Mouse (Mus musculus) heart, embryonic 15.5 days (tissue): ENCODE data around the gene Gm572. TPM values are rescaled to one million over a fixed set of nuclear protein-coding genes. Genes with fewer than 3 reads are reported as not detected.

Experiments used
- ATAC-seq: fragments of 200-750 bp; cut with Nextera tagmentation; replicated peaks from 2 replicates; pipeline ENCODE4 v1.8.0; 2017; ENCODE audit warnings: low read depth, moderate TSS enrichment; ENCODE audit not compliant: insufficient number of reproducible peaks, insufficient read depth, low FRiP score
- H3K27ac ChIP-seq: fragments of 300-500 bp; sonication (generic); 2 replicates; pipeline ENCODE4 v1.5.1; 2015; ENCODE audit warnings: mild to moderate bottlenecking, inconsistent platforms
- H3K27me3 ChIP-seq: fragments of 300-500 bp; sonication (generic); 2 replicates; pipeline ENCODE4 v1.6.1; 2015; ENCODE audit warnings: inconsistent platforms
- H3K36me3 ChIP-seq: fragments of 300-500 bp; sonication (generic); 2 replicates; pipeline ENCODE4 v1.6.1; 2015; ENCODE audit warnings: mild to moderate bottlenecking, inconsistent platforms
- H3K4me1 ChIP-seq: fragments of 300-500 bp; sonication (generic); replicated peaks from 2 replicates; pipeline ENCODE4 v1.6.1; 2015; ENCODE audit warnings: inconsistent platforms
- H3K4me2 ChIP-seq: fragments of 300-500 bp; sonication (generic); 2 replicates; pipeline ENCODE4 v1.6.1; 2015; ENCODE audit warnings: inconsistent platforms, mild to moderate bottlenecking, moderate library complexity
- H3K4me3 ChIP-seq: fragments of 300-500 bp; sonication (generic); 2 replicates; pipeline ENCODE4 v1.5.1; 2015; ENCODE audit warnings: mild to moderate bottlenecking, inconsistent platforms
- H3K9ac ChIP-seq: fragments of 300-500 bp; sonication (generic); 2 replicates; pipeline ENCODE4 v1.6.1; 2015; ENCODE audit warnings: mild to moderate bottlenecking, inconsistent platforms
- H3K9me3 ChIP-seq: fragments of 300-500 bp; sonication (generic); replicated peaks from 2 replicates; pipeline ENCODE4 v1.6.1; 2016; ENCODE audit warnings: inconsistent platforms
- WGBS: fragments of 180-500 bp; shearing (Covaris S2); methylation state at CpG from one replicate; pipeline ENCODE4 v1.1.7; 2015; ENCODE audit warnings: mixed read lengths; 5-methylcytosine and 5-hydroxymethylcytosine counted together
- polyA plus RNA-seq: library from polyadenylated mRNA; unstranded; fragments of >200 nt; fragmentation: Nextera tagmentation; extraction: Ambion mirVana; gene quantifications from 2 replicates; pipeline ENCODE4 v1.2.1, GENCODE M21; 2015

Gene Gm572
- polyA plus RNA-seq, 1 experiment from 2014 or later = 0.38 TPM

DNA sequence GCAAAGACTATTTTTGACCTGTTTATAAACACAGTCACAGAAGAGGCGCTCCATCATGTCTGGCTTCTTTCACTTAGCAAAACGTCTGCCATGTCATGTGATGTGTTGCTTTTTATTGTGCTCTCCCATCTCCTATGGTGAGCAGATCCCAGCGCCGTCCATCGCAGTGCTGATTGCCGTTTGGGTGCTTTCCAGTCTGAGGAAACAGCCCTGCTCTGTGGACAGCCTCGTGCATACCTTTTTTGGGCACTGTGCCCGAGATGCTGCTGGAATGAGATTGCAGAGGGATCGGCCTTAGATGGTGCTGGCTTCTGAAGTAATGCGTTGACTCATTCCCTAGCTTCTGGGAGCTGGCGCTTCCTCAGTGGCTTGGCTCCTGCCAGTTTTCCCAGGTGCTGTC, 3.5 kb downstream of the Gm572 start:
- ATAC-seq = peak; percentile 87
- Histone ChIP-seq H3K9me3 (no peaks in the 10 kb centered on the region), H3K4me1 (peaks cover 18% of the 10 kb centered on the region), H3K27me3 (no peaks in the 10 kb centered on the region), H3K27ac (peak overlapping the region; percentile 77), H3K36me3 (no peaks in the 10 kb centered on the region), H3K4me2 (peak overlapping the region; percentile 42), H3K9ac (no peak overlapping the region), H3K4me3 (0 out of 2 replicates have a peak overlapping the region, but pooled peaks have one; percentile 0)
- WGBS = 20% methylated on average over 11 of the region's 11 CpGs

GRCm38 (mm10) chr4:148649309-148649708, 6.2 kb downstream of the Gm572 start:
- H3K4me2 ChIP-seq = no peak overlapping the region
- H3K9ac ChIP-seq = no peak overlapping the region
- H3K4me3 ChIP-seq = no peak overlapping the region
- no peak for ATAC-seq
- no peaks in the 10 kb centered on the region for H3K9me3 ChIP-seq
- WGBS = 73% methylated on average over 3 of the region's 3 CpGs
- peaks cover 8% of the 10 kb centered on the region for H3K4me1 ChIP-seq
- H3K36me3 ChIP-seq = no peaks in the 10 kb centered on the region
- no peak overlapping the region for H3K27ac ChIP-seq
- H3K27me3 ChIP-seq = no peaks in the 10 kb centered on the region

DNA sequence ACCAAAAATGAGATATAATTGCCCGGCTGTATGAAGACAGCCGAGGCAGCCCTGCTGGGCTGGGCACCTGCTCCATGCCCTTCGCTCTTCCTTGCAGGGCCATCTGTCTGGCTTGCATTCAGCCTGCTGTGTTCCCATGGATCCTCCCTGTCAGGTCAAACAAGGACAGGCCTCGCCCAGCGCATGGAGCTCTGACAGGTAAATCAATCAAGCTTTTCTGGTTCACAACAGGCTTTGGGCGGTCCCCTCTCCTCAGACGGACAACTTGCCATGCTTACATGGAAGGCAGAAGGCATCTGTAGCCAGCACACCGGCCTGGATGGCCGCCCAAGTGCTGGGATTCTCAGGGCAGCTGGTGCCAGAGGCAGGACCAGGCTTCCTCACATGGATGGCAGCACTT, 7.9 kb downstream of the Gm572 start:
- Histone ChIP-seq H3K9me3 (no peaks in the 10 kb centered on the region), H3K4me2 (no peak overlapping the region), H3K36me3 (no peaks in the 10 kb centered on the region), H3K4me3 (no peak overlapping the region), H3K9ac (no peak overlapping the region), H3K27ac (no peak overlapping the region), H3K27me3 (no peaks in the 10 kb centered on the region), H3K4me1 (0 out of 2 replicates have a peak, but pooled peaks cover 6% of the 10 kb centered on the region)
- no peak for ATAC-seq
- 72% methylated on average over 9 of the region's 9 CpGs for WGBS

DNA sequence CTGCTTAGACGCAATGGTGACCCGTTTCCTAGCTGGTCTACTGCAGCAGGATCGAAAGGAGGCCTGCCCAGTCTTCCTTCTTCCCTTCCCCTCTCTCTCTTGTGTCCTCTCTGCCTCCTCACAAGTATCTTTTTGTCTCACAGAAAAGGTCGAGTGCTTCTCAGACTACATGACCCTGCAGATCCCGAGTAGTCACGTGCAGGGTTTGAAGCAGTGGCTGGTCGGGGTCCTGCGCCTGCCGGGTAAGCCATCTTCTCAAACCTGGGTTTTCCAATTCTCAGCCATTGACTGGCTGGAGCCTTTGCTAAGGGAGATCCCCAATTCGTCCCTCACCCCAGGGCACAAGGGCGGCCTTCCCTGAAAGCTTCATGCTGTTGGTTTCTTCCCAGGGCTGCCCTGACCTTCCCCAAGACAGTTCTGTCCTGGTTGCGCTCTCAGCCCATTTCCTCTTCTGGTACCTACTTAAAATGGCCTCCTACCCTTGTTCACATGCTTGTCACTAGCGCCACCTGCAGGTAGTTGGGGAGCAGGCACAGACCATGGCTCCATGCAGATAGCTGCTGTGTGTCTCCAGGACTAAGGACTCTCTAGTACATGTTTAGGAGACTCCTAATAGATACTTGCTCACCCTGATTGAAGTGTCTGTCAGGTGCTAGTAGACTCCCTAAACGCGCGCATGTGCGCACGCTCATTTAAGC, 11.7 kb downstream of the Gm572 start:
- H3K9ac ChIP-seq = no peak overlapping the region
- H3K4me1 ChIP-seq = peaks cover 13% of the 10 kb centered on the region
- 81% methylated on average over 18 of the region's 18 CpGs for WGBS
- no peak overlapping the region for H3K27ac ChIP-seq
- H3K4me3 ChIP-seq = no peak overlapping the region
- H3K27me3 ChIP-seq = no peaks in the 10 kb centered on the region
- no peaks in the 10 kb centered on the region for H3K36me3 ChIP-seq
- peak; percentile 28; the same call in 1 of the 2 replicates for ATAC-seq
- H3K9me3 ChIP-seq = no peaks in the 10 kb centered on the region
- H3K4me2 ChIP-seq = no peak overlapping the region

GRCm38 (mm10) chr4:148656691-148657258, 13.7 kb downstream of the Gm572 start:
- WGBS = 29% methylated on average over 15 of the region's 15 CpGs
- no peaks in the 10 kb centered on the region for H3K9me3 ChIP-seq
- H3K4me3 ChIP-seq = peak overlapping the region; percentile 9; the same call in 1 of the 2 replicates
- H3K9ac ChIP-seq = no peak overlapping the region
- H3K27ac ChIP-seq = peak overlapping the region; percentile 4; the same call in 1 of the 2 replicates
- H3K36me3 ChIP-seq = no peaks in the 10 kb centered on the region
- peaks cover 14% of the 10 kb centered on the region for H3K4me1 ChIP-seq
- H3K4me2 ChIP-seq = peak overlapping the region; percentile 36
- no peaks in the 10 kb centered on the region for H3K27me3 ChIP-seq
- ATAC-seq = no peak

GRCm38 (mm10) chr4:148657776-148658175, 14.7 kb downstream of the Gm572 start:
- H3K36me3 ChIP-seq = no peaks in the 10 kb centered on the region
- H3K4me3 ChIP-seq = no peak overlapping the region
- ATAC-seq = no peak
- H3K4me2 ChIP-seq = peak overlapping the region; percentile 36
- H3K27me3 ChIP-seq = no peaks in the 10 kb centered on the region
- peak overlapping the region; percentile 4; the same call in 1 of the 2 replicates for H3K27ac ChIP-seq
- peaks cover 23% of the 10 kb centered on the region for H3K4me1 ChIP-seq
- WGBS = 77% methylated on average over 13 of the region's 13 CpGs
- H3K9me3 ChIP-seq = no peaks in the 10 kb centered on the region
- no peak overlapping the region for H3K9ac ChIP-seq

DNA sequence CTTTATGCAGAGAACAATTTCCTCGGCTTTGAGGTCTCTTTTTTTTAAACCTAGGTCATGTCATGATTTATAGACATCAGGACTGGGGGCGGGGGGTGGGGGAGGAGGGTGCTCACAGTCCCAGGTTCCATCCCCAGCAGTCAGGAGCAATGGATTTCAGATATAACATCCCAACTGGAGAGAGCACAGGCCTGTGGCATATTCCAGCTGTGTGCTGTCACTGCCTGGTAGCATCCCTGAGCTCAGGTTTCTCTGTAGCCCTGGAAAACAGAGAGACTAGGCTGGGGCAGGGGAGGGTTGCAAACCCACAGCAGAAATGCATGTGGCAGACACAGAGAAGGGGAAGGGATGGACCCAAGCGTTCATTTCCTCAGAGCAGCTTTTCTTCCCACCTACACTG, 17.1 kb downstream of the Gm572 start:
- no peaks in the 10 kb centered on the region for H3K9me3 ChIP-seq
- no peak overlapping the region for H3K4me2 ChIP-seq
- no peak overlapping the region for H3K4me3 ChIP-seq
- WGBS = 66% methylated on average over 3 of the region's 3 CpGs
- no peak overlapping the region for H3K9ac ChIP-seq
- H3K4me1 ChIP-seq = peaks cover 31% of the 10 kb centered on the region
- ATAC-seq = no peak
- H3K27me3 ChIP-seq = no peaks in the 10 kb centered on the region; the same call in 1 of the 2 replicates
- H3K27ac ChIP-seq = no peak overlapping the region
- no peaks in the 10 kb centered on the region for H3K36me3 ChIP-seq

DNA sequence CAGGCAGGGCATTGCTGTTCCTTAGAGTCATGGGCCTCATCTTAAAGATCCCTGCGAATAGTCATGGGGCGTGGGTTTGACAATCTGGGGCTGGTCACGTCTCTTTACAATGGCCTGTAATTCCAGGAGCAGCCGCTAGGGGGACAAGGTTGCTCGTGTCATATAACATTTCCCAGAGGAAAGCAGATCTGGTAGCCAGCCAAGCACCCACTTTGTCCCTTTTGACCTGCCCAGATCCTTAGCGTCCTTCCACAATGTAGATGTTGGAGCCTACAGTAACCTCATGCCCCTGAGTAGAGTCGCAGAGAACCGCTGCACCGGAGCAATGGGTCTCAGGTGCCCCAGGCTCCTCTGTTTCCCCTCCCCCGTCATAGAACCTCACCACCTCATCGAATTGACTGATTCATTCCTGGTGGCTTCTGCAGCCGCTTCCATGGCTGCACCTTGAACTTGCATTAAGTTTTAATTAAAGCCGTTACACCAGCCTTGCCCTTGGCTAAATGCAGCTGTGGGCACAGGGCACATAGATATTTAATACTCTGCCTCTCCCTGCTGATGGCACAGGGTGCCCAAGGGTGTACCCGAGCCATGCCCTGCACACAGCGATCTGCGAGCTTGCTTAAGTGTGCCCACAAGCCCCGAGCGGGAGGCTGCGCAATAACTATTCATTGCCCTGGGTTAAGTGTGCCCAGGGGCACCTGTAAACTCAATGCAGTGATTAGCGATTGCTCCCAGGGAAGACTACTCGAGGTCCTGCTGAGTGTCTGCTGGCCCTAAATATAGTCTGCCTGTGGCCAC, 19.2 kb downstream of the Gm572 start:
- Histone ChIP-seq H3K4me1 (peaks cover 28% of the 10 kb centered on the region), H3K36me3 (no peaks in the 10 kb centered on the region), H3K9me3 (no peaks in the 10 kb centered on the region), H3K27ac (no peak overlapping the region), H3K27me3 (no peaks in the 10 kb centered on the region; the same call in 1 of the 2 replicates), H3K9ac (no peak overlapping the region), H3K4me3 (0 out of 2 replicates have a peak overlapping the region, but pooled peaks have one; percentile 17), H3K4me2 (peak overlapping the region; percentile 54)
- peak; percentile 38 for ATAC-seq
- WGBS = 30% methylated on average over 21 of the region's 21 CpGs

DNA sequence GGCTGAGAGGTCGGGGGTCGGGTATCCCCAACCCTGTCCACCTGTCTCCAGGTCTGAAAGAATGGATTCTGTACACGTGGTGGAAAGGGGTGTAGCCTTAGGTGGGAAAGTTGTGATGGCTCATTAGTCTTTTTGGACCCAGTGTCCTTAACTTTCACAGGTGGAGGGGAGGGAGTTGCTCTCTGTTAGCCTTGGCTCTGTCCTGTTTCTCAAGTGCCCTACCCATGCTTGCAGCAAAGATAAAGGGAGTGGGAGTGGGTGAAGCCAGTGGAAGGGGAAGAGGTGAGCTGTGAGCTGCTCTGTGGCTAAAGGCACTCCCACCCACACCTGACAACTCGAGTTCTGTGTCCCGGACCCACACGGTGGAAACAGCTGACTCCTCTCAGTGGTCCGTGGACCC, 20.2 kb downstream of the Gm572 start:
- WGBS = 67% methylated on average over 7 of the region's 7 CpGs

GRCm38 (mm10) chr4:148664021-148664420, 20.9 kb downstream of the Gm572 start:
- WGBS = 74% methylated on average over 6 of the region's 6 CpGs
- H3K9me3 ChIP-seq = no peaks in the 10 kb centered on the region
- peaks cover 37% of the 10 kb centered on the region for H3K4me1 ChIP-seq
- no peak overlapping the region for H3K4me2 ChIP-seq
- H3K4me3 ChIP-seq = no peak overlapping the region
- no peak for ATAC-seq
- H3K27ac ChIP-seq = no peak overlapping the region
- H3K36me3 ChIP-seq = no peaks in the 10 kb centered on the region
- no peaks in the 10 kb centered on the region; the same call in 1 of the 2 replicates for H3K27me3 ChIP-seq
- no peak overlapping the region for H3K9ac ChIP-seq

More for the DNA sequence above, 20.2 kb downstream of the Gm572 start:
- H3K36me3 ChIP-seq = no peaks in the 10 kb centered on the region
- no peaks in the 10 kb centered on the region for H3K9me3 ChIP-seq
- H3K27ac ChIP-seq = no peak overlapping the region
- no peak overlapping the region for H3K4me3 ChIP-seq
- H3K4me1 ChIP-seq = peaks cover 30% of the 10 kb centered on the region
- no peak overlapping the region for H3K9ac ChIP-seq
- ATAC-seq = no peak
- no peak overlapping the region for H3K4me2 ChIP-seq
- H3K27me3 ChIP-seq = no peaks in the 10 kb centered on the region; the same call in 1 of the 2 replicates
